Mouse (Mus musculus) myocyte (in vitro differentiated cells): ENCODE results near the gene Smarcb1. TPM values are rescaled to one million over a fixed set of nuclear protein-coding genes. Genes with fewer than 3 reads are reported as not detected.

Experiments
- H3K27me3 ChIP-seq: one replicate; pipeline ENCODE4 v1.6.1; 2011; ENCODE audit not compliant: control insufficient read depth, insufficient read depth, insufficient read length
- H3K36me3 ChIP-seq: one replicate; pipeline ENCODE4 v1.6.1; 2011; ENCODE audit not compliant: control insufficient read depth, insufficient read depth
- H3K4me2 ChIP-seq: one replicate; pipeline ENCODE4 v1.6.1; 2011; ENCODE audit warnings: low read depth, control low read depth
- H3K4me3 ChIP-seq: one replicate; pipeline ENCODE4 v1.5.1; 2011; ENCODE audit warnings: mild to moderate bottlenecking, control low read depth, moderate library complexity
- H3K79me2 ChIP-seq: one replicate; pipeline ENCODE4 v1.6.1; 2011; ENCODE audit not compliant: control insufficient read depth, insufficient read depth
- H3ac ChIP-seq: one replicate; pipeline ENCODE4 v1.6.1; 2011; ENCODE audit not compliant: control insufficient read depth, insufficient read length
- CEBPB ChIP-seq: IDR thresholded peaks from 2 replicates; pipeline ENCODE4 v1.6.1; 2011; ENCODE audit warnings: mild to moderate bottlenecking, moderate library complexity; ENCODE audit not compliant: poor library complexity, insufficient read depth, severe bottlenecking
- E2F4 ChIP-seq: IDR thresholded peaks from one replicate; pipeline ENCODE4 v1.6.1; 2011; ENCODE audit warnings: mild to moderate bottlenecking, control low read depth, moderate library complexity; ENCODE audit not compliant: insufficient read depth
- MAX ChIP-seq: IDR thresholded peaks from one replicate; pipeline ENCODE4 v1.6.1; 2011; ENCODE audit warnings: low read depth, mild to moderate bottlenecking, control low read depth
- MYOD1 ChIP-seq, 3 experiments: IDR thresholded peaks; one replicate each; pipeline ENCODE4 v1.6.1; 2011; ENCODE audit warnings: control low read depth in 2 of 3, low read depth in 2 of 3, mild to moderate bottlenecking in 2 of 3, moderate library complexity in 1 of 3; ENCODE audit not compliant: insufficient read length in 2 of 3, control insufficient read depth in 1 of 3
- MYOG ChIP-seq, 3 experiments: IDR thresholded peaks; one replicate each; pipeline ENCODE4 v1.6.1; 2011; ENCODE audit warnings: control low read depth in 2 of 3, low read depth in 2 of 3, mild to moderate bottlenecking in 2 of 3; ENCODE audit not compliant: insufficient read length in 2 of 3, control insufficient read depth in 1 of 3, insufficient read depth in 1 of 3
- POLR2A ChIP-seq: IDR thresholded peaks from one replicate; pipeline ENCODE4 v1.6.1; 2011; ENCODE audit warnings: low read depth, mild to moderate bottlenecking, control low read depth, moderate library complexity; ENCODE audit not compliant: insufficient read length
- POLR2AphosphoS2 ChIP-seq: IDR thresholded peaks from one replicate; pipeline ENCODE4 v1.6.1; 2011; ENCODE audit warnings: low read depth, control low read depth; ENCODE audit not compliant: insufficient read length
- REST ChIP-seq: IDR thresholded peaks from one replicate; pipeline ENCODE4 v1.6.1; 2011; ENCODE audit warnings: mild to moderate bottlenecking, control low read depth, moderate library complexity; ENCODE audit not compliant: insufficient read depth, insufficient read length
- SRF ChIP-seq: IDR thresholded peaks from one replicate; pipeline ENCODE4 v1.6.1; 2011; ENCODE audit warnings: low read depth; ENCODE audit not compliant: control insufficient read depth, insufficient read length
- TCF12 ChIP-seq: IDR thresholded peaks from one replicate; pipeline ENCODE4 v1.6.1; 2011; ENCODE audit warnings: mild to moderate bottlenecking, control low read depth; ENCODE audit not compliant: poor library complexity, insufficient read depth, severe bottlenecking
- TCF3 ChIP-seq: IDR thresholded peaks from one replicate; pipeline ENCODE4 v1.6.1; 2011; ENCODE audit warnings: low read depth, control low read depth; ENCODE audit not compliant: insufficient read length
- USF1 ChIP-seq: IDR thresholded peaks from one replicate; pipeline ENCODE4 v1.6.1; 2011; ENCODE audit warnings: low read depth, mild to moderate bottlenecking, control low read depth, moderate library complexity
- polyA plus RNA-seq: library from polyadenylated mRNA; unstranded; fragments of >200 nt; fragmentation: generic; extraction: Trizol; gene quantifications from one replicate; pipeline ENCODE4 v1.2.1, GENCODE M21; 2012; ENCODE audit warnings: missing spikeins

The Smarcb1 gene
- polyA plus RNA-seq, 1 experiment: 142 TPM

- H3K36me3 ChIP-seq: peaks cover 9% of the 10 kb centered on the region
- no peaks in the 10 kb centered on the region for H3K27me3 ChIP-seq
- H3K79me2 ChIP-seq: peaks cover 5% of the 10 kb centered on the region
- H3K4me2 ChIP-seq: no peak overlapping the region
- TF ChIP-seq MYOG (IDR thresholded peaks at IDR 0.05; ENCODE audit: control insufficient read depth in 1 of 3, insufficient read depth in 1 of 3, insufficient read length in 2 of 3, low read depth in 2 of 3): no peak
- TF ChIP-seq POLR2AphosphoS2: no peak
- no peak for TF ChIP-seq POLR2A
- no peak for TF ChIP-seq MAX
- no peak overlapping the region for H3ac ChIP-seq
- no peak overlapping the region for H3K4me3 ChIP-seq
Observed at GRCm38 (mm10) chr10:75853452-75853851, 68.0 kb downstream of the Smarcb1 start.

- TF ChIP-seq MYOG (IDR thresholded peaks at IDR 0.05; ENCODE audit: control insufficient read depth in 1 of 3, insufficient read depth in 1 of 3, insufficient read length in 2 of 3, low read depth in 2 of 3): no peak
- TF ChIP-seq TCF12: no peak
- no peak for TF ChIP-seq SRF
- no peak for TF ChIP-seq USF1
- no peak for TF ChIP-seq REST
Observed at GRCm38 (mm10) chr10:75852539-75853125, 68.8 kb downstream of the Smarcb1 start.

DNA sequence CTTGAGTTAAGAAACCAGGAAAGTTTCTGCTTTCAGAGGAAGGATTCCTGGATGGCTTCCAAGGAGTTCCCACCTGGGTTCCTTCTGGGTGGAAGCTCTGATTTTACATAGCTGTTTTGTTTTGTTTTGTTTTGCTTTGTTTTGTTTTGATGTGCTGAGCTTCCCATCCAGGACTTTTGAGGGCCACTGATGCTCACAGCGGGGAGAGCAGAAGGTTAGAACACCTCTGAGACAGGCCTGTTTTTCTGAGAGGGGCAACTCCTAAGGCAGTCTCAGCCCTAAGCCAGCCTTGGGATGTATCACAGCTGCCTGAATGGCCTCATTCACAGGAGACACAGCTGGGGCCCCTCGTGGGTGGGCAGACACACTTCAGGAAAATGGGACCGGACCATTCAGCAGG, 69.7 kb downstream of the Smarcb1 start:
- Histone ChIP-seq H3K36me3 (no peaks in the 10 kb centered on the region), H3K4me3 (no peak overlapping the region), H3ac (no peak overlapping the region), H3K4me2 (no peak overlapping the region), H3K79me2 (no peaks in the 10 kb centered on the region), H3K27me3 (no peaks in the 10 kb centered on the region)
- no peak for TF ChIP-seq USF1
- no peak for TF ChIP-seq POLR2AphosphoS2
- no peak for TF ChIP-seq REST
- no peak for TF ChIP-seq TCF12
- TF ChIP-seq MYOG (IDR thresholded peaks at IDR 0.05; ENCODE audit: control insufficient read depth in 1 of 3, insufficient read depth in 1 of 3, insufficient read length in 2 of 3, low read depth in 2 of 3): no peak
- TF ChIP-seq E2F4: no peak
- TF ChIP-seq MYOD1 (IDR thresholded peaks at IDR 0.05; ENCODE audit: control insufficient read depth in 1 of 3, insufficient read length in 2 of 3, low read depth in 2 of 3): no peak
- no peak for TF ChIP-seq SRF
- TF ChIP-seq CEBPB: no peak
- no peak for TF ChIP-seq POLR2A
- no peak for TF ChIP-seq MAX
- TF ChIP-seq TCF3: no peak

More at GRCm38 (mm10) chr10:75852539-75853125, 68.8 kb downstream of the Smarcb1 start:
- Histone ChIP-seq H3K27me3 (no peaks in the 10 kb centered on the region), H3K79me2 (no peaks in the 10 kb centered on the region), H3ac (no peak overlapping the region), H3K4me2 (no peak overlapping the region), H3K36me3 (peaks cover 1% of the 10 kb centered on the region), H3K4me3 (no peak overlapping the region)

DNA sequence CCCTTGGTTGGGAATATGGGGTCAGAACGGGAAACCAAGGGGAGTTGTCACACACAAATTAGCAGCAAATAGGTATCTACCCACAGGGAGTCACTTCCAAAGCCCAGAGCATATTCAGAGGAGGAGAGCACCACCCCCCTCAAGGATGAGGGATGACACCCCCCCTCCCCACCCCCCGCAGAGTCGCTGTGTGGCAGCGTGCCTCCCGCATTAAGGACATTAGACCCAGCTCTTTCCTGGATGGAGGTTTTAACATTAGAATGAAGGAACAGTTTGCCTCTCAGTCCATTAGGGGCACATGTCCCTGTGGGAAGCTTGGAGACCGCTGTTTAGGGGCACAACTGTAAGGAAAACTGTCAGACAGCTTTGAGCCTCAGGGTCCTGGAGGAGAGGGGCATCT, 70.3 kb downstream of the Smarcb1 start:
- H3K36me3 ChIP-seq: no peaks in the 10 kb centered on the region
- no peak overlapping the region for H3ac ChIP-seq
- TF ChIP-seq MAX: no peak
- no peak for TF ChIP-seq TCF12
- no peak for TF ChIP-seq REST
- TF ChIP-seq MYOD1 (IDR thresholded peaks at IDR 0.05; ENCODE audit: control insufficient read depth in 1 of 3, insufficient read length in 2 of 3, low read depth in 2 of 3): no peak
- no peak for TF ChIP-seq MYOG (IDR thresholded peaks at IDR 0.05; ENCODE audit: control insufficient read depth in 1 of 3, insufficient read depth in 1 of 3, insufficient read length in 2 of 3, low read depth in 2 of 3)
- no peak for TF ChIP-seq E2F4
- TF ChIP-seq POLR2A: no peak
- TF ChIP-seq TCF3: no peak
- TF ChIP-seq POLR2AphosphoS2: no peak
- no peak for TF ChIP-seq USF1
- no peaks in the 10 kb centered on the region for H3K79me2 ChIP-seq
- no peak overlapping the region for H3K4me3 ChIP-seq
- H3K4me2 ChIP-seq: no peak overlapping the region
- no peaks in the 10 kb centered on the region for H3K27me3 ChIP-seq

- Histone ChIP-seq H3K27me3 (no peaks in the 10 kb centered on the region), H3K4me2 (no peak overlapping the region), H3ac (no peak overlapping the region), H3K4me3 (no peak overlapping the region), H3K79me2 (no peaks in the 10 kb centered on the region), H3K36me3 (no peaks in the 10 kb centered on the region)
- TF ChIP-seq TCF3: no peak
- TF ChIP-seq POLR2AphosphoS2: no peak
- no peak for TF ChIP-seq MYOG (IDR thresholded peaks at IDR 0.05; ENCODE audit: control insufficient read depth in 1 of 3, insufficient read depth in 1 of 3, insufficient read length in 2 of 3, low read depth in 2 of 3)
- TF ChIP-seq POLR2A: no peak
- no peak for TF ChIP-seq REST
- TF ChIP-seq MYOD1 (IDR thresholded peaks at IDR 0.05; ENCODE audit: control insufficient read depth in 1 of 3, insufficient read length in 2 of 3, low read depth in 2 of 3): no peak
- no peak for TF ChIP-seq CEBPB
Observed at GRCm38 (mm10) chr10:75848382-75848781, 73.0 kb downstream of the Smarcb1 start.

Other genes with a start within 250 kb of the Smarcb1 start
- 24.0 TPM for gene Cabin1, start 157.3 kb downstream of the Smarcb1 start, polyA plus RNA-seq
- 64.2 TPM for gene Ddt, start 148.2 kb downstream of the Smarcb1 start, polyA plus RNA-seq
- gene Gm20441, start 140.7 kb downstream of the Smarcb1 start, polyA plus RNA-seq: not detected
- gene Gstt3, start 140.2 kb downstream of the Smarcb1 start, polyA plus RNA-seq: 0.13 TPM
- gene Gstt1, start 123.0 kb downstream of the Smarcb1 start, polyA plus RNA-seq: 1.3 TPM
- not detected for gene Gstt4, start 99.1 kb downstream of the Smarcb1 start, polyA plus RNA-seq
- gene Gstt2, start 84.2 kb downstream of the Smarcb1 start, polyA plus RNA-seq: 1.4 TPM
- gene Mif, start 61.4 kb downstream of the Smarcb1 start, polyA plus RNA-seq: 3,517 TPM
- gene Derl3, start 28.2 kb downstream of the Smarcb1 start, polyA plus RNA-seq: 0.58 TPM
- gene Chchd10, start 11.5 kb upstream of the Smarcb1 start, polyA plus RNA-seq: 441 TPM
- gene Mmp11, start 14.9 kb upstream of the Smarcb1 start, polyA plus RNA-seq: 121 TPM
- 3.2 TPM for gene Gm867, start 19.1 kb upstream of the Smarcb1 start, polyA plus RNA-seq
- gene Vpreb3, start 21.4 kb upstream of the Smarcb1 start, polyA plus RNA-seq: 0.48 TPM
- gene Gm5134, start 32.9 kb upstream of the Smarcb1 start, polyA plus RNA-seq: 0.01 TPM
- 5.7 TPM for gene Zfp280b, start 111.0 kb upstream of the Smarcb1 start, polyA plus RNA-seq
- gene Slc5a4b, start 189.3 kb upstream of the Smarcb1 start, polyA plus RNA-seq: not detected
- gene Slc5a4a, start 225.8 kb upstream of the Smarcb1 start, polyA plus RNA-seq: not detected